Mouse (Mus musculus): ENCODE data around the gene Usp10.

The Usp10 gene

DNA sequence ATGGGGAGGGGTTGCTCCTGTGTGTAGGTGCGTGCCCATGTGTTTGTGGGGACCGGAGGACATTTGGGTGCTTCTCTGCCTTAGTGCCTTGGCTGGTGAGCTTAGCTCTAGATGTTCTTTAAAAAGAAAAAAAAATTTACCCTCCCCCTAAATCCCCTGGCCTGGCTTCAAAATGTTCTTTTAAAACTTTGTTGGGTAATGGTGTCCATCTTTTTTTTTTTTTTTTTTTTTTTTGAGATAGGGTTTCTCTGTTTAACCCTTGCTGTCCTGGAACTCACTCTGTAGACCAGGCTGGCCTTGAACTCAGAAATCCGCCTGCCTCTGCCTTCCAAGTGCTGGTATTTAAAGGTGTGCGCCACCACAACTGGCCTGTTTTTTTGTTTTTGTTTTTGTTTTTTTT is 5.1 kb downstream of the Usp10 start:
- WGBS, result 88% methylated on average over 4 of the region's 4 CpGs

DNA sequence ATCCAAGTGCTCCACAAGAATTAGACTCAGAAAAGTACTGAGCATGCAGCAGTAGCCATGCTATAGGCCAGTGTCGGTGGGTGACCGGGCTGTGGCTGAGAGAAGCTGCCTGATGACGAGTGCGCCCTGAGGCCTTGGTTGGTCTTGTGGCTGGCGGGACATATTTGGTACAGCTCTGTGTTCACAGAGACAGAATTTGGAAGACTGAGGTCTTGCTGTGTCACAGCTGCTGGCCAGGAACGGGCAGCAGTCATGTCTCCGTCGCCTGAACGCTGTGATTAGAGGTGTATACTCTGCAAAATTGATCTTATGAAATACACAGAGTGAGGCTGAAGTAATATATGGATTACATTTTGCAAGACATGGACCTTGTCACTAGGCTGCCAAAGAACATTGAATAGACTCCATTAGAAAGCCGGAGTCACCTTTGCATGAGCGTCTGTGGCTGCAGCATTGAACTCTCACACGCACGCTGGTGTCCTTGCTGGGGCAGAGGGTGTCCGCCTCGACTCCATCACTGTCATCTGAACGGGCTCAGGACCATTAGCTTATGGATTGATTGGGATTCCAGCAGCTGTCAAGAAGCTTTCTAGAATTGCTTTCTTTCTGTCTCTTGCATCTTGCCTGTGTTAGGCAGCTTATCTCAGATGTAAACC is 6.2 kb downstream of the Usp10 start:
- 84% methylated on average over 16 of the region's 16 CpGs for WGBS

DNA sequence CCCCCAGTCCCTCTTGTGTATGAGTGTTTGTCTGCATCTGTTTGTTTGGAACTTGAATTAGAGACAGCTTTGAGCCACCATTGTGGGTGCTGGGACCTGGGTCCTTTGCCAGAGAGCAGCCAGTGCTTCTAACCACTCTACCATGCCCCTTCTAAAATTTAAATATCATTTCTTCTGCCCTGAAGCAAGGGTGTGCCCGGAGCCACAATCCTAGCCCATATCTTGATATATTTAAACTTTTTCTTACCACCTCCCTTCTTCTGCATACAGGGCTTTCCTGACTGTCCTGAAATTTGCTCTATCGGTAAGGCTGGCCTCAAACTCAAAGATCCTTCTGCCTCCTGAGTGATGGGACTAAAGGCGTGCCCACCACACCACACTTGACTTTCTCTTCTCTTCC is 7.3 kb downstream of the Usp10 start:
- WGBS, result 94% methylated on average over 3 of the region's 3 CpGs

DNA sequence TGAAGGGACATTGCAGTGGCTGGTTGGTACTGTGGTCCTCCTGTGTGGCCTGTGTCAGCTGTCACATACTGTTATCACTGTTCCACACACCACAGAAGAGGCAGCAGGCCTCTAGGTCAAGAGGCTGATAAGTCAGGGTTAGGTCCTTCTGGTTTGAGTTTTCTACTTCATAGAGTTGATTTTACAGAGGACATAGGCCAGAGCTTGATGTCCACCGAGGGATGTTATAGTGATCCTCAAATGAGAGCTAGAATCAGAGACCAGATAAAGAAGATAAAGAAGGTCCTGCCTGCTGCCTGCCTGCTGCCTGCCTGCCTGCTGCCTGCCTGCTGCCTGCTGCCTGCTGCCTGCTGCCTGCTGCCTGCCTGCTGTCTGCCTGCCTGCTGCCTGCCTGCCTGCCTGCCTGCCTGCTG is 8.0 kb downstream of the Usp10 start:
- WGBS, result 61% methylated on average over 1 of the region's 1 CpGs

DNA sequence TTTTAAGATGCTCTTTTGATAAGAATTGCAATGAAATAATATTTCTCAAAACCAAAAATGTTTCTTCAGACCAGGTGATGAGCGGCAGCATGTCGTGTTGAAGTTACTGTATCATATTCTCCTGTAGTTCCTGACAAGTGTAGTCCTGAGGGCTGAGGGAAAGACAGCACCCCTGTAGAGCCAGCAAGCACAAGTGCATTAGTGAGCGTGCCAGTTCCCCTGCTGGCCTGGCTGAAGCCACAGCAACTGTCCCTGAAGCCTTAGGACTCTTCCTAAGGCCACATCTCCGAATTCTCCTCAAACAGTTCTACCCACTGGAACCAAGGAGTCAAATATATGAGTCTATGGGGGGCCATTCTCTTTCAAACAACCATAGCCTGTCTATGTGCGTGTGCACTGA is 13.1 kb downstream of the Usp10 start:
- 82% methylated on average over 5 of the region's 5 CpGs for WGBS

DNA sequence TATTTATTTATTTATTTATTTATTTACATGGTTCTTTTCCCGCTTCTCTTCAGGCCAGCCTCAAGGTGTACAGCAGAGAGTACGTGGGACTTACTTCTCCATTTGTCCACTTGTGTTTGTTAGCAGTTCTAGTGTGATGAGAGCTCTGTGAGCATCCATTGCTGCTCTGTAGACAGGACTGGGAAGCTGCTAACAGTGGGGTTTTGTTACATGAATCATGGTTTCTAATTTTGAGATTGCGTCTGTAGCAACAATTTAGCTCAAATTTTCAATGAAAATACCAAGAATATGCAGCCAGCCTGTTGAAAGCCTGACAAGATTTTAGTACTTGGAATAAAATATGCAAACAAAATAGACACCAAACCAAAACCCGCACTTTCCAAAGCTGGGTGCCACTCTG is 15.3 kb downstream of the Usp10 start:
- WGBS, result 44% methylated on average over 4 of the region's 4 CpGs

DNA sequence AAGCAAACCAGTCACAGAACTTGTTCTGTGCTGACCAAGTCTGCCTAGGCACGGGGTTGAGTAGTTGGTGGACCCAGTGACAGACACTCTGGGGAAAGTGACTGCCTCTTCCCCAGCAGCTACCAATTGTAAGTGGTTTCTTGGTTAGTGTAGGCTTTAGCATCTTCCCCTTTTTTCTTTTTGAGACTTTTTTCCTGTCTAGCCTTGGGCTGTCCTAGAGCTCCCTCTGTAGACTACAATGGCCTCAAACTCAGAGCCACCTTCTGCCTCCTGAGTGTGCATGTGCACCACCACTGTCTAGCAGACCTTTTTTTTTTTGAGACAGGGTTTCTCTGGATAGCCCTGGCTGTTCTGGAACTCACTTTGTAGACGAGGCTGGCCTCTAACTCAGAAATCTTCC is 16.3 kb downstream of the Usp10 start:
- WGBS, result 82% methylated on average over 2 of the region's 2 CpGs

DNA sequence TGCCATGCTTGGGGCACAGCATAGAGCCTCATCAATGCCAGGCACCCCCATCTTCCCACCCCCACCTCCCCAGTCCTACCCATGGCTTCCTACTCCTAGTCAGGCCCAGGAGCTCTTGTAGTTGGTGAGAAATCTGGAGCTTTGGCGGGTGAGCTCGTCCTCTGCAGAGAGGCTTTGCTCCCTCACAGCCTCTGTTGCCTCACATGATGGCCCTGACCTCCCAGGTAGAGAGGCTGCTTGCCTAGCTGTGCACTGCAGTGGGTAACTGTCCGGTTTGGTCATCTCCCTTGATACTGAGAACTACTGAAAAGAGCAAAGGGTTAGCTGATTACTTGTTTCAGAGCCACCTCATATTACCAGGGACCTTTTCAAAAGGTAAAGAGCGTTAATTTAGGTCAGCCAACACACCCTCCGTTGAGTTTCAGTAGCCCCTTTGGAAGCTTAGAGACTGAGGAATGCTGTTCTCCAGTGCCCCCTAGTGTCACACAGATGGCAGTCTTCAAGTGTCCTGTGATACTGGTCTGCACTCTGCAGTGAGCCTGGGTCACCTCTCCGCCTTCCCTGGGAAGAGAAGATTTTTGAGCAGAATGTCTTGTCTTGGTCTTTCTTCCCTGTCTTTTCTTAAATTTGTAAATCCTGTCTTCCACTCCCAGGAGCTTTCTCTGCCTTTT is 17.4 kb downstream of the Usp10 start:
- 56% methylated on average over 6 of the region's 6 CpGs for WGBS

DNA sequence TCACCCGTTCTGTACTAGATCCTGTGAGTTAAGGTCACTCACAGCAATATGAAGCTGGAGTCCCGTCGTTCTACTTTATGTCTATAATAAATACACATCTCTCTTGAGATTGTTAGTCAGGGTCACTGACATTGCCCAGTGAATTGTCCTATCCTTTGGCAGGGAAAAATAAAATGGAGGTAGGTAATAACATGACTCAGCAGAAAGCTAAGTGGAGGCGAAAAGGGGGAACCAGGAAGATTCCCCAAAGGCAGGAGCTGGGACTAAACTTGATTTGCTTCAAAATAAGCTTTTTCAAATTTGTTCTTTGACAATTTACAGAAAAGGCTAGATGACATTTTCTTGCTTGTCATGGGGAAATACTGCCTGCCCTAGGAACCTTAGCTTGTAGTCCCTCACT is 21.2 kb downstream of the Usp10 start:
- 86% methylated on average over 4 of the region's 4 CpGs for WGBS

DNA sequence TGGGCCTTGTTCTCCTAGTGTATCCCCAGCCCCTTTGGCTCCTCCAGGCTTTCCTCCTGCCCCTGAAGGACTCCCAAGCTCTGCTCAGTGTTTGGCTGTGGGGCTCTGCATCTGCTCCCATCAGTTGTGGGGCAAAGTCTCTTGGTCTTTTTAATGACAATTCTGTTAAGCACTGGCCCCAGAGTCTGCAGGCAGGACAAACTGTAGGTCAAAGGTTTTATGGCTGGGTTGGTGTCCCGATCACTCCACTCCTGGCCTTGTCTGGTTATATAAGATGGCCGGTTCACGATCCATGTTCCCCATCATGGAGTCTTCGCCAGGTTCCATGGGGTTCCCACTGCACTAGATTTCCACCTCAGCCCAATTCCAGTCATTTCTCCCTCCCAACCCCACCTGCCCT is 23.5 kb downstream of the Usp10 start:
- WGBS, result 100% methylated on average over 4 of the region's 4 CpGs

DNA sequence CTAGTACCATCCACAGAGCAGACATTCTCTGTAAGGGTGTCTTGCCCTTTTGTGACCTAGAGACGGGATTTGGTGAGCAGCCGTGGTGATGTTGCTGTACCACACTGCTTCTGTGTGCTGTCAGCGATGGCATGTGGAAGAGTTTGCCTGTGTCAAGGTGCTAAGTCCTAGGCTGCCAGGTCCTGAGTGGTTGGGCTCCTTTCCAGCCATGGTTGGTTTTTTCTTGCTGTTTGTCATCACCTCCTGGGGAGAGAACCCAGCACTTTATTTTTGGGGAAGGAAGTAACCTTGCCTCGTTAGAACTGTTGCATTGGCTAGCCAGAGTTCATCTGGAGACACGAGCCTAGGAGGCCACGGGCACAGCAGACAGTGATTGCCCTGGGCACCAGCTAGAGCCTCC is 25.4 kb downstream of the Usp10 start:
- WGBS, result 69% methylated on average over 6 of the region's 6 CpGs

DNA sequence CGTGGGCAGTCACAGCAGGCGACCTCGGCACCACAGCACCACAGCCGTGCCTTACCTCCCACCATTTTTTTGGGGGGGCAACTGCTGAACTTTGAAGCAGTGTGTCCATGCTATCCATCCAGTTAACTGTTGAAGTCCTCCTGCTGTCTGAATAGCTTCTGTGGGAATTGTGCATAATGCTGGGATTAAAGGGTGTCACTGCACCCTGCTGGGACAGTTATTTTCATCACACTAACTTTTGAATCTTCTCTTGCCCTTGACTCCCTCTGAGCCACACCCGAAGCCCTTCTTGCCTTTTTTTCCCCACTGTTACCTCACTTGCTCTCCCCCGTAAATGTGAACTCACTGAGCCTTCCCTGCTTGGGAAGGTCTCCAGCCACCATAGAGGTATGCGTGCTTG is 28.3 kb downstream of the Usp10 start:
- WGBS, result 84% methylated on average over 7 of the region's 7 CpGs

DNA sequence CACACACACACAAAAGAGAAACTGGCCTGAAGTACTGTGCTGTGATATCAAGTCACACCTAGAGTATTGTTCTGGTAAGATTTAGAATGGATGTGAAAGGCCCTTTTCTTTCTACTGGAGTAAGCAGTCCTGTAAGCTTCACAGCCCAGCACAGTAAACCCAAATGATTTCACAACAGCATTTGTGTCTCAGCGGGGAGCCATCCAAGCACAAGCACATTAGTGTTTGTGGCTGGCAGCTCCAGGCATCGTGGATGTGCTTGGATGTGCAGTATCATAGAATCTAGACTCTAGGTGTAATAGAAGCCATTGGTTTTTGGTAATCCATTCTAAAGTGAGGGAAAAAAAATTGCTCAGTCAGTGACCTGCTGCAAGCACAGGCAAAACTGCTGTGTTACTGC is 29.2 kb downstream of the Usp10 start:
- 59% methylated on average over 2 of the region's 2 CpGs for WGBS

DNA sequence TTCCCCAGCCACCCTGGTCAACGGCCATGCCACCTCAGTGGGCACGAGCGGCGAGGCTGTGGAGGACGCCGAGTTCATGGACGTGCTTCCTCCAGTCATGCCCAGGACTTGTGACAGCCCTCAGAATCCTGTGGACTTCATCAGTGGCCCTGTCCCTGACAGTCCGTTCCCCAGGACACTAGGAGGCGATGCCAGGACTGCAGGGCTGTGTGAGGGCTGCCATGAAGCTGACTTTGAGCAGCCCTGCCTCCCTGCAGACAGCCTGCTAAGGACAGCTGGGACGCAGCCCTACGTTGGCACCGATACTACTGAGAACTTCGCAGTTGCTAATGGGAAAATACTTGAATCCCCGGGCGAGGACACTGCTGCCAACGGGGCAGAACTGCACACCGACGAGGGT is 31.3 kb downstream of the Usp10 start:
- 74% methylated on average over 18 of the region's 18 CpGs for WGBS

DNA sequence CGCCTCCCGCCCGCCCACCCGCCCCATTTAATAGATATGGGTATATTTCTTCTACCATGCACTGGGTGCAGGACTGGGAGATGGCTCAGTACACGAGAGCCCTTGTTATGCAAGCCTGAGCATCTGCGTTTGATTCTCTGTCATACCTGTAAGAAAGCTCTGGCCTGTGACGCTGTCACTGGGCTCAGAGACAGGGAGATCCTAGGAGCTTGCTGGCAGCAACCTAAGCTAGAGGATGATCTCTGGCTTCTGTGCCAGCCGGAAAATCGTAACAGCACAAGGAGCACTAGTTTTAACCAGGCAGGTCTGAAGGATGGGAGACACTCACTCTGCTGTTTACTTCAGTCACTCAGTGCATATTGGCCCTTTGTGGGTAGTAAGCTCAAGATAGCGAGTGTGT is 33.5 kb downstream of the Usp10 start:
- WGBS, result 83% methylated on average over 10 of the region's 10 CpGs

DNA sequence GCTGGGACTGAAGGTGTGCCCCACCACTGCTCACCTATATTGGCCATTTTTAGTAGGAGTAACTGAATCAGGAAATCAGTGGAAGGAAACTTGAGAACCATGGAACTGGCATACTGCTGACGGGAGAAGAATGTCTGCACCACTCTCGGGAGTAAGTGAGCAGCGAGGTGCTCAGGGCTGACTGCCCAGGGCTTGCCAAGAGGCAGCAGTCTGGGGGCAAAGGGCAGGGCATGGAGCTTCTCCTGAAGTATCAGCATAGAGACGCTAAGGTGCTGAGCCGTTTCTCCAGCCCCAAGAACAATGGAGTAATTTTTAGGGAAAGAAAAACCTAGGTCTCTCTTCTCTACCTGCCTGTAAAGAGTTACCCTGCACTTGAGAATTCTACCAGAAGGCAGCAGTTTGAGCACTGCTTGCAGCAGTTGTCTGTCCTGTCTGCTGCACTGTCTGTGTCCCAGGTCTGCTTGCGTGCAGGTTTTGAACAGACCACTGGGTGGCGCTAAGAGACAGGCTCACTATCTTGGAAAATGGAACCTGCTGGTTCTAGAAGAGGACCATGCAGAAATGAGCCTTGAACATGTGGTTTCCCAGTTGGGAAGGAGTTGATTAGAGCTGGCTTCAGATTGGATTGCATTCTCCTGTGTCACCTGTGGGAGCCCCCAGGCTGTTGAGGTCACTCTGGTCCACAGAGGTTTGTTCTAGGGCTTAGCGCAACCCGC is 34.1 kb downstream of the Usp10 start:
- 64% methylated on average over 9 of the region's 9 CpGs for WGBS

DNA sequence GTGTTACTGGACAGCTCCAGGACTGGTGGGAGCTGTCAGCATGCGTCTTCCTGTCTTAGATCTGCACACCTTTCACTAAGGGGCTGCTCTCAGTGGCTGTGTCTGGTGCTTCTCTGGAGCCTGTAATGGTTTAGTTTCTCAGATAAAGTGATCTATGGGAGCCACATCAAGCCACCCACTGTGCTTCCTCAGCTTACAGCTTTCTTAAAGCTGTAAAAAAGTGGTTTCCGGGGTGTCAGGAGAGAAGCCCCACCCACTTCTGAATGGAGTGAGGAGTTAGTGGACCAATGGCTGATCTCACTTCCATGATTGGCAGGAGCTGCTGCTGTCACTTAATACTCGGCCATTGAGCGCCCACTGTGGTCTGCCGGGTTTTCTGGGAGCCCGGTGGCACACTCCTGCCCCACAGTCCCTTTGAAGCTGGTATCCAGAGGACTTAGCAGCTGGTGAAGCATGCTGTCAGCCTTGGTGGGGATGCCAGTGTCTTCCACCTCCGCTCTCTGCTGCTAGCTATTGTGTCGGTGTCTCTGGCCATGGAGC is 36.2 kb downstream of the Usp10 start:
- 47% methylated on average over 8 of the region's 8 CpGs for WGBS

DNA sequence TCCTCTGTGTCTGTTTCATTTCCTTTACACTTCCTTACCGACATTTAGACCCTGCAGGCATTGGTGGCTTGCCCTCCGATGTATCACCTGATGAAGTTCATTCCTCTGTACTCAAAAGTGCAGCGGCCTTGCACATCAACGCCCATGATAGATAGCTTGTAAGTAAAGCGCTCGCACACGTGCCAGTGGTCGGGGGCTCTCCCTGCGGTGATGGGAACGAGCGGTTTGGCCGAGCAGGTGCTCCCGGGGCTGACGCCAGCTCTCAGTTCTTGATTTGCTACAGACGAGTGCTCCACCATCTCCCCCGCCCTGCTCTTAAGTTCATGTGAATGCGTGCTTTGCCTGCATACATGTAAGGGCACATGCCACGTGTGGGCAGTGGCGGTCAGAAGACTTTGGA is 37.5 kb downstream of the Usp10 start:
- WGBS, result 89% methylated on average over 19 of the region's 19 CpGs

DNA sequence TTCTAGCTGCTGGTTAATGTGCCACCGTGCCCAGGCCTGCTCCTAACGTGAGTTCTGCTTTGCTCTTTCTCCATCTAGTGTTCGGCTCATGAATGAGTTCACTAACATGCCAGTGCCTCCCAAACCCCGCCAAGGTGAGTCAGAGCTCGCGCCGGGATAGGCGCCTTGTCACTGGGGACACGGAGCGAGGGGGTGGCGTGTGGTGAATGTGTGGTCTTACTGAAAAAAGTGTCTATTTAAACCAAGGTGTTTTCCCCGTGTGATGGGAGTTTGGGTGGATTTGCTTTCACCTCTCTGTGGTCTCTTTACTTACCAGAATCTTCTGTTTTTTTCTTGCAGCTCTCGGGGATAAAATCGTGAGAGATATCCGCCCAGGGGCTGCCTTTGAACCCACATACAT is 38.2 kb downstream of the Usp10 start:
- WGBS, result 58% methylated on average over 15 of the region's 15 CpGs

DNA sequence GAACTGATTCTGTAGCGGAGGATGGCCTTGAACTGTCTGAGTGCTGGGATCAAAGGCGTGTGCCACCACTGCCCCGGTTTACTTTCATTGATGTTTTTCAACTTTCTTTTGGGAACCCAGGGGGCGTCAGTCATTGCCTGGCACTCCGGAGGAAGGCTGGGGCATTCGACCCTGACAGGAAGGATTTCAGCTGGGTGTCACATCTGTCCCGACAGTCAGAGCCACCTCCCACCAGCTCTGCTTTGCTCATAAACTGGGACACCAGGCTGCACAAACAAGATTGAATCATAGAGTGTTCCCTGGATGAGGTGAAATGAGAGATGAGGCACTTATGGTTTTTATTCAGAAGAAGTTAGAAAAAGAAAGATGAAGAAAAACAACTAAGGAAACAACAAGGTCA is 42.1 kb downstream of the Usp10 start:
- WGBS, result 59% methylated on average over 7 of the region's 7 CpGs

DNA sequence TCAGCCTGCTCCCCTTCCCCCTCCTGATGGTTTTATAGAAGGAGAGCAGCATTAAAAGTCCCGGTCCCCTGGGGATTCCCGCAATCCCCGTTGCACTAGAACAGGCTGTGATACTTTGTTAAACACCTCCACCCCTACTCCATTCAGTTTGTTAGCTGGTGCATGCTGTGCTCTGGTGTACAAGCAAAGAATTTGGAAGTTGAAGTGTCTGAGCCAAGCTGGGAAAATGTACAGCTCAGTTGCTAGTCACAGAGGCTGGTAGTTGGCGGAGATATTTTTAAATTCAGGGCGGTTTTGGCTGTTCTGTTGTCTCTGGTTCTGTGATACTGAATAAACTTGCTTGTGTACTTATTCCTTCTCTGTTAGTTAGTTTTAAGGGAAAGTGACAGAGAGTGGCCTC is 42.6 kb downstream of the Usp10 start:
- 28% methylated on average over 5 of the region's 5 CpGs for WGBS

DNA sequence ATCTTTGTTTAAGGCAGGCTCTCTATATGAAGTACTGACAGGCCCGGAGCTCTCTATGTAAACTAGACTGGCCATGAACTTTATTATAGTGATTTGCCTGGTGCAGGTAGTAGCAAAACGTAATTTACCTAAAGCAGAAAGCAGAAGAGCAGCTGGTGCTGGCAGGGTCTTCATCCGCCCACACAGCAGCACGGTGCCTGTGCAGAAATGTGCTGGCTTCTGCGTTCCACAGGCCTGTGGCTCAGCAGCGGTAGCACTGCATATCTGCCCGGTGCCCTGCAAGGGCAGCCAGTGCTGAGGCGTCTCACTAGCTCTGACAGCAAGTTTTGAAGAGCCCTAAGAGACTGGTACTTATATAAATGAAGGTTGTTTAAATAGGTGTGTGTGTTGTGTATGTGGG is 45.2 kb downstream of the Usp10 start:
- WGBS, result 62% methylated on average over 8 of the region's 8 CpGs

DNA sequence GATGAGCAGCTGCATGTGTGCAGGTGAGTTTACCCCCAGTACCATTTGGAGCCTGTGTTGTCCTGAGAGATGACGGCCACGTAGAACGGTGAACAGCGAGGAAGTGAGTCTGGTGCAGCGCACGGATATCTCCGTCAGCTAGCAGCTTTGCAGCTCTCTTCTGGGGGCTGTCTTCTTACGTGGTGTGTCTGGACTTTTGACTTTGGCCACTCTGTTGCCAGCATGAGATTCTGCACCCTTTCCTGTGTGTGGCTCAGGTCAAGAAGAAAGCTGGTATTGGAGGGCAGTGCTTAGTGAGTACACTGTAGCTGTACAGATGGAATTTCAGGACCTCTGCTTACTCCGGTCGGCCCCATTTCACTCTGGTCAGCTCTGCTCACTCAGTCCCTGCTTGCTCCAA is 47.9 kb downstream of the Usp10 start:
- 97% methylated on average over 10 of the region's 10 CpGs for WGBS

Measured in cerebral cortex, adult 2 months (tissue).